Mouse (Mus musculus) E14TG2a.4 (cell line): ENCODE measurements around the gene Pi4kb.

Experiments
- CTCF ChIP-seq: conservative IDR thresholded peaks from 2 replicates; pipeline ENCODE4 v1.5.1; 2014; ENCODE audit warnings: low read length
- NANOG ChIP-seq: IDR thresholded peaks from 2 replicates; pipeline ENCODE4 v1.6.1; 2014; ENCODE audit warnings: borderline replicate concordance, low read length, mixed read lengths

DNA sequence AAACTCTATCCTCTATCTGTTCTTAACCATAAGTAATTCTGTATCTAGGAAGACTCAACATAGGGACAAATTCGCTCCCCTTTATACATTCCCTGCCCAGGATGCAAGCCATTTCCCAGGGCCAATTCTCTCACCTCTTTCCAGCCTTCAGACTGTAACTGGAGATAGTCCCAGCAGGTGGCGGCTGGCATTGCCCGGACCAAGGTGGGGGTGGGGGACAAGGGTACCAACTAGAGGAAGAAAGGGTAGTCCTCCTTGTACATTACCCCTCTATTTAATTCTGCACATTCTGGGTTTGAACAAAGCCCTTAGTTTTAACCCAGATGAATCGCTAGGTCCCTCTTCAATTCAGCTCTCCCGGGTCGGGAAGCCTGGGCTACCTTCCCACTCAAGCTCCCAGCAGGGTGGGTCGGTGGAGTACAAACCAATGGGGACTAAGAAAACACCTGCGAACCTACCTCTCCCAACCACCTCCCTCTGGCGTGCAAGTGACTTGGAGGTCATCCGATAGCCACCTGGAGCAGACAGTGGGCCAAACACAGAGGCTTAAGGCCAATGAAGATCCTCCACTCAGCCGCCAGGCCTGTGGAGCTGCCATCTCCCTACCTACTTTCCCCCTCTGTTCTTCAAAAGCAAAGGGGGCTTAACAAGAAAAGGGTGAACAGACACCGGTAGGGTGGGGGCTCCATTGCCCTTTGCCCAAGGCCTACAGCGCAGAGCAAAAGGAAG, 39.3 kb downstream of the Pi4kb start:
- TF ChIP-seq CTCF (no peak), NANOG (no peak)
